Mouse (Mus musculus): ENCODE measurements around the gene Mical2.

DNA sequence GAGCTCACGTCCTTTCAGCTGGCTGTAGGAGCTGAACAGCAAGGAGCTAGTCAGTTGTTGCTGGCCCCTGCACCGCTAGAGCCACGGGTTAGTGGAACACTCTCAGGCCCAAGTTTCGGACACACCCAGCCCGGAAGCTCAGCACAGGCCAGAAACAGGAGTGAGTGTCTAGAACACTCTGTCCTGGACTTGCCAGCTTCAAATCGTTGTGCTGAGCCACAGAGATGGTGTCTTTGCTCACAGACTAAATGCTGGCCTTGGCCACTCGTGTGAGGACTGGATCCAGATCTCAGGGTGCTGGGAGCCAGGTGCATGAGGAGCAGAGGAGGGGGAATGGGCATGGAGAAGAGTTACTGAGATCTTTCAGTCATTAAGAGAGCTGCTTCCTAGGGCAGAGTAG, 6.1 kb downstream of the Mical2 start:
- TF ChIP-seq CTCF (IDR thresholded peaks at IDR 0.05; ENCODE audit: borderline replicate concordance, insufficient read depth, low read depth, low read length) (no peak), POLR2A (IDR thresholded peaks at IDR 0.05; ENCODE audit: borderline replicate concordance, insufficient read depth, low read length) (no peak)
